Mouse (Mus musculus): ENCODE results near the gene Ppid.

DNA sequence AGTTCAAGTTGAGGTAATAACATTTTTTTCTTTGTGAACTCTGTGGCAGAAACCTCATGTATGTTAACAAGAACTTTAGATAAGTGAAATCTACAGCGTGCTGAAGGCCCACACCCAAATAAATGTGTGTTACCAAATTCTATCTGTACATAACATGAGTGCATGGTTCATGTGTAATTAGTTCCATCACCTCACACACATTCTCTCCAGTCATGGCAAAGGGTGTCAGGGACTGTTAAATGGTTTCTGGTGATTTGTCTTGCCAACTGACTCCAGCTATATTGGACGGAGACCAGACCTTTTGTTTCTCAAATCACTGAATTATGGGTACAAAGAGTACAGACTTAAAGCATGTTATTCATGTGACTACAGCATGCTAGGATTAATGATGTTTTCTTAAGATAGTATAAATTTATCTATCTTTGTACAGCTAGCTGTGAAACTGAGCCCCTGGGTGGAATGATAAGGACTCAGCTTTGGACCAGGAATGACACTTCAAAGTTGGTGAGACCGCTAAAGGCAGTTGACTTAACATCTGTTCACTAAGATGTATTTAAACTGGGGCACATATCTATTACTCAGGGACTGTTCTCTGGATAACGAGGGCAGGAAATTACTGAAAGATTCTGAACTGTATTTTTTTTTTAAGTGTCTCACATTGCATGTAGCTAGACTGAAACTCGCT is 11.1 kb upstream of the Ppid start:
- TF ChIP-seq CTCF (IDR thresholded peaks at IDR 0.05) (no peak), EP300 (IDR thresholded peaks at IDR 0.05) (no peak)

Data from lung, postnatal 0 days (tissue).